Mouse (Mus musculus): ENCODE results near the gene Ankrd34b. TPM values are rescaled to one million over a fixed set of nuclear protein-coding genes. Genes with fewer than 3 reads are reported as not detected.
A peak's percentile ranks its signal among the peaks of the same experiment; 100 is the strongest.

The Ankrd34b gene
- polyA plus RNA-seq (2015; fragmentation: Nextera tagmentation; extraction: Ambion mirVana): 0.10 and 0.11 TPM in 2 replicates

GRCm38 (mm10) chr13:92425758-92426264, at the start of gene Ankrd34b:
Ankrd34b (plus strand) TSS chr13:92425896.
- H3K4me3 ChIP-seq (replicated peaks): peak within 1 kb of the TSS; percentile 53
- H3K27ac ChIP-seq: no peak within 1 kb of the TSS
- H3K4me2 ChIP-seq (replicated peaks): peak within 1 kb of the TSS; percentile 99
- ATAC-seq: peak; percentile 81
- H3K9ac ChIP-seq: peak within 1 kb of the TSS; percentile 36
- no peaks in the 10 kb centered on the region for H3K9me3 ChIP-seq
- WGBS: under 1% methylated on average over 54 of the region's 54 CpGs
- H3K27me3 ChIP-seq (replicated peaks): peaks cover 44% of the 10 kb centered on the region
- no peaks in the 10 kb centered on the region for H3K36me3 ChIP-seq
- peaks cover 16% of the 10 kb centered on the region for H3K4me1 ChIP-seq (replicated peaks)

- H3K4me2 ChIP-seq (replicated peaks): no peak overlapping the region
- WGBS: 91% methylated on average over 3 of the region's 3 CpGs
- 0 out of 2 replicates have a peak, but pooled peaks cover 2% of the 10 kb centered on the region for H3K36me3 ChIP-seq
- H3K4me3 ChIP-seq (replicated peaks): no peak overlapping the region
- no peak for ATAC-seq
- no peak overlapping the region for H3K27ac ChIP-seq
- no peaks in the 10 kb centered on the region for H3K4me1 ChIP-seq (replicated peaks)
- no peaks in the 10 kb centered on the region for H3K27me3 ChIP-seq (replicated peaks)
- no peak overlapping the region for H3K9ac ChIP-seq
- no peaks in the 10 kb centered on the region for H3K9me3 ChIP-seq
These were observed 38.3 kb upstream of the Ankrd34b start for GRCm38 (mm10) chr13:92387367-92387766.

GRCm38 (mm10) chr13:92393047-92393661, 32.5 kb upstream of the Ankrd34b start:
- WGBS: 79% methylated on average over 12 of the region's 12 CpGs
- Histone ChIP-seq H3K4me2 (replicated peaks) (no peak overlapping the region), H3K4me1 (replicated peaks) (no peaks in the 10 kb centered on the region), H3K27ac (no peak overlapping the region), H3K9me3 (no peaks in the 10 kb centered on the region), H3K36me3 (no peaks in the 10 kb centered on the region), H3K9ac (no peak overlapping the region), H3K27me3 (replicated peaks) (no peaks in the 10 kb centered on the region), H3K4me3 (replicated peaks) (no peak overlapping the region)
- ATAC-seq: no peak

GRCm38 (mm10) chr13:92398491-92399384, 27.0 kb upstream of the Ankrd34b start:
- H3K4me2 ChIP-seq (replicated peaks): no peak overlapping the region
- no peaks in the 10 kb centered on the region for H3K36me3 ChIP-seq
- ATAC-seq: no peak
- WGBS: 69% methylated on average over 11 of the region's 11 CpGs
- H3K4me1 ChIP-seq (replicated peaks): no peaks in the 10 kb centered on the region
- no peak overlapping the region for H3K27ac ChIP-seq
- H3K27me3 ChIP-seq (replicated peaks): no peaks in the 10 kb centered on the region
- no peak overlapping the region for H3K4me3 ChIP-seq (replicated peaks)
- H3K9ac ChIP-seq: no peak overlapping the region
- H3K9me3 ChIP-seq: no peaks in the 10 kb centered on the region

- no peak for ATAC-seq
- 47% methylated on average over 2 of the region's 2 CpGs for whole genome bisulfite sequencing
- Histone ChIP-seq H3K9ac (no peak overlapping the region), H3K27me3 (replicated peaks) (no peaks in the 10 kb centered on the region), H3K4me3 (replicated peaks) (no peak overlapping the region), H3K36me3 (no peaks in the 10 kb centered on the region), H3K4me1 (replicated peaks) (no peaks in the 10 kb centered on the region), H3K27ac (no peak overlapping the region), H3K4me2 (replicated peaks) (no peak overlapping the region), H3K9me3 (no peaks in the 10 kb centered on the region)
These were observed 23.6 kb upstream of the Ankrd34b start for GRCm38 (mm10) chr13:92402063-92402462.

GRCm38 (mm10) chr13:92403496-92403895, 22.2 kb upstream of the Ankrd34b start:
- 62% methylated on average over 3 of the region's 3 CpGs for WGBS
- H3K9me3 ChIP-seq: no peaks in the 10 kb centered on the region
- no peaks in the 10 kb centered on the region for H3K27me3 ChIP-seq (replicated peaks)
- H3K4me3 ChIP-seq (replicated peaks): no peak overlapping the region
- no peak overlapping the region for H3K27ac ChIP-seq
- no peak overlapping the region for H3K4me2 ChIP-seq (replicated peaks)
- ATAC-seq: no peak
- H3K36me3 ChIP-seq: no peaks in the 10 kb centered on the region
- H3K9ac ChIP-seq: no peak overlapping the region
- no peaks in the 10 kb centered on the region for H3K4me1 ChIP-seq (replicated peaks)

GRCm38 (mm10) chr13:92410486-92410885, 15.2 kb upstream of the Ankrd34b start:
- no peak for ATAC-seq
- WGBS: 91% methylated on average over 2 of the region's 2 CpGs

GRCm38 (mm10) chr13:92419630-92420029, 6.1 kb upstream of the Ankrd34b start:
- H3K4me1 ChIP-seq (replicated peaks): no peaks in the 10 kb centered on the region
- H3K27ac ChIP-seq: no peak overlapping the region
- no peak overlapping the region for H3K9ac ChIP-seq
- H3K4me2 ChIP-seq (replicated peaks): no peak overlapping the region
- H3K4me3 ChIP-seq (replicated peaks): no peak overlapping the region
- no peaks in the 10 kb centered on the region for H3K36me3 ChIP-seq
- WGBS: 81% methylated on average over 11 of the region's 11 CpGs
- ATAC-seq: no peak
- H3K9me3 ChIP-seq: no peaks in the 10 kb centered on the region
- peaks cover 10% of the 10 kb centered on the region for H3K27me3 ChIP-seq (replicated peaks)

More at GRCm38 (mm10) chr13:92410486-92410885, 15.2 kb upstream of the Ankrd34b start:
- Histone ChIP-seq H3K36me3 (no peaks in the 10 kb centered on the region), H3K9ac (no peak overlapping the region), H3K27ac (no peak overlapping the region), H3K4me3 (replicated peaks) (no peak overlapping the region), H3K4me1 (replicated peaks) (no peaks in the 10 kb centered on the region), H3K9me3 (no peaks in the 10 kb centered on the region), H3K27me3 (replicated peaks) (no peaks in the 10 kb centered on the region), H3K4me2 (replicated peaks) (no peak overlapping the region)

- H3K27ac ChIP-seq: no peak overlapping the region
- H3K9ac ChIP-seq: no peak overlapping the region
- no peak overlapping the region for H3K4me2 ChIP-seq (replicated peaks)
- 50% methylated on average over 3 of the region's 3 CpGs for WGBS
- H3K27me3 ChIP-seq (replicated peaks): peaks cover 44% of the 10 kb centered on the region
- no peaks in the 10 kb centered on the region for H3K36me3 ChIP-seq
- no peak overlapping the region for H3K4me3 ChIP-seq (replicated peaks)
- no peak for ATAC-seq
- H3K9me3 ChIP-seq: no peaks in the 10 kb centered on the region
- H3K4me1 ChIP-seq (replicated peaks): peaks cover 16% of the 10 kb centered on the region
These were observed 2.0 kb upstream of the Ankrd34b start for GRCm38 (mm10) chr13:92423711-92424110.

GRCm38 (mm10) chr13:92426294-92427051, 777 bp downstream of the Ankrd34b start:
- no peak overlapping the region for H3K27ac ChIP-seq
- ATAC-seq: peak; percentile 62
- H3K4me1 ChIP-seq (replicated peaks): peaks cover 16% of the 10 kb centered on the region
- H3K27me3 ChIP-seq (replicated peaks): peaks cover 44% of the 10 kb centered on the region
- peak overlapping the region; percentile 36 for H3K9ac ChIP-seq
- peak overlapping the region; percentile 53 for H3K4me3 ChIP-seq (replicated peaks)
- H3K4me2 ChIP-seq (replicated peaks): peak overlapping the region; percentile 99
- H3K9me3 ChIP-seq: no peaks in the 10 kb centered on the region
- WGBS: under 1% methylated on average over 92 of the region's 92 CpGs
- no peaks in the 10 kb centered on the region for H3K36me3 ChIP-seq

GRCm38 (mm10) chr13:92427351-92427855, 1.7 kb downstream of the Ankrd34b start:
- WGBS: 39% methylated on average over 4 of the region's 4 CpGs
- Histone ChIP-seq H3K4me1 (replicated peaks) (peaks cover 16% of the 10 kb centered on the region), H3K27ac (no peak overlapping the region), H3K4me2 (replicated peaks) (peak overlapping the region; percentile 99), H3K4me3 (replicated peaks) (no peak overlapping the region), H3K27me3 (replicated peaks) (peaks cover 44% of the 10 kb centered on the region), H3K9me3 (no peaks in the 10 kb centered on the region), H3K36me3 (no peaks in the 10 kb centered on the region), H3K9ac (no peak overlapping the region)
- no peak for ATAC-seq

- H3K4me3 ChIP-seq (replicated peaks): no peak overlapping the region
- no peak overlapping the region for H3K9ac ChIP-seq
- no peaks in the 10 kb centered on the region for H3K9me3 ChIP-seq
- H3K36me3 ChIP-seq: no peaks in the 10 kb centered on the region
- no peaks in the 10 kb centered on the region for H3K27me3 ChIP-seq (replicated peaks)
- 88% methylated on average over 10 of the region's 10 CpGs for WGBS
- no peaks in the 10 kb centered on the region for H3K4me1 ChIP-seq (replicated peaks)
- H3K27ac ChIP-seq: no peak overlapping the region
- no peak for ATAC-seq
- H3K4me2 ChIP-seq (replicated peaks): no peak overlapping the region
These were observed 13.0 kb downstream of the Ankrd34b start for GRCm38 (mm10) chr13:92438656-92439055.

Data from intestine, embryonic 15.5 days (tissue).